Mouse (Mus musculus): ENCODE data around the gene Idi1.
"Not testable (repeated sequence)": the region's sequence is repeated elsewhere in the genome, so short reads cannot be mapped to it uniquely, and the experiment has no call there.

Idi1 gene

GRCm38 (mm10) chr13:8886185-8886560 is 872 bp downstream of the Idi1 start:
- no peak for DNase-seq (ENCODE audit: low read depth in 1 of 2, low spot score in 2 of 2)

- no peak for DNase-seq (ENCODE audit: low read depth in 1 of 2, low spot score in 2 of 2)
These were observed 3.3 kb downstream of the Idi1 start for GRCm38 (mm10) chr13:8888603-8889002.

- DNase-seq (ENCODE audit: low read depth in 1 of 2, low spot score in 2 of 2), result not testable (repeated sequence)
These were observed 20.7 kb downstream of the Idi1 start for GRCm38 (mm10) chr13:8905986-8906385.

- DNase-seq (ENCODE audit: low read depth in 1 of 2, low spot score in 2 of 2), result not testable (repeated sequence)
These were observed 28.6 kb downstream of the Idi1 start for GRCm38 (mm10) chr13:8913890-8914289.

DNA sequence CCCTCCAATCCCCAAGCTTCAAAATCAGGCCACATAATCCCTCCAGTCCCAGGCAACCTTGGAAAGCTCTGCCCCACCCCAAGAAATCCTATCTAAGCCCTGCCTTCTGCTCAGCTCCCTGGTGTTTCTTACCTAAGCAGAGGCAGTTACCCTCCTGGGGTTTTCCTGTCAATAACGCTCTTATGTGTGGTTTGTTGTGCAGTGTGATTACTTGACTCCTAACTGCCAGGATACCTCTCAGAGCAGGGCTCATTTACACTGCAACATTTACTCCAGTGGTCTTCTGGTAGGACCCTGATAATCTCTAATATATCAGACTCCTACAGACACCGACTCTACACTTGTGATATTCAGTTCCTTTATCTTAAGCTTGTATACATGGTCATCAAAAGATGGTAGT is 48.2 kb downstream of the Idi1 start:
- no peak for DNase-seq (ENCODE audit: low read depth in 1 of 2, low spot score in 2 of 2)

DNA sequence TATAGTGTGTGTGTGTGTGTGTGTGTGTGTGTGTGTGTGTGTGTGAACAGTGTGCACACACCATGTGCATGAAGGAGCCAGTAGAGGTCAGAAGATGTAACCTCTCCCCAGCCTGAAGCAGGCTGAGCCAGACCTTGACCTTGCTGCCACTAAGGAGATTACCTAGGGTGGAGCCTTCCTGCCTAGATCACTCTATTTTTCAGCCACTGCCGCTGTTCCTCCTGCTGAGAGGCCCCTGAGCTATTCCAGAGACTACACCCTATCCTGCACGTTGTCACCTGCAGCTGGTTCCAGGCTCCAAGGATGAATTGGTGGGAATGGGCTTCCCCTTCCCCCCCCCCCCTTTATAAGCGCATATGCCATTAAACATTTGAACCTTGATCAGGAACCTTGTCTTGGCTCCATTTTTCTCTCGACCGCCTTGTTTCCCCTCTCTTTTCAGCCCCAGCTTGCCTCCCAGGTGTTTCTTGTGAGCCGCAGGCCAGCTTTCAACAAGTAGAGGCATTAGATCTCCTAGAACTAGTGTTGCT is 52.4 kb downstream of the Idi1 start:
- not testable (repeated sequence) for DNase-seq (ENCODE audit: low read depth in 1 of 2, low spot score in 2 of 2)

GRCm38 (mm10) chr13:8941110-8941509 is 55.8 kb downstream of the Idi1 start:
- not testable (repeated sequence) for DNase-seq (ENCODE audit: low read depth in 1 of 2, low spot score in 2 of 2)

GRCm38 (mm10) chr13:8941701-8942100 is 56.4 kb downstream of the Idi1 start:
- DNase-seq (ENCODE audit: low read depth in 1 of 2, low spot score in 2 of 2), result not testable (repeated sequence)

All from monocyte, adult 2 months (primary cell).